Mouse (Mus musculus): Measurements from ENCODE around the gene Rnf126.
A peak's percentile ranks its signal among the peaks of the same experiment; 100 is the strongest.
"Not testable (repeated sequence)": the region's sequence is repeated elsewhere in the genome, so short reads cannot be mapped to it uniquely, and the experiment has no call there.

Gene Rnf126

GRCm38 (mm10) chr10:79767372-79768244 lies 856 bp upstream of the Rnf126 start:
- DNase-seq (ENCODE audit: extremely low read depth, low read depth) = peak; percentile 67

GRCm38 (mm10) chr10:79766001-79766507 lies 698 bp downstream of the Rnf126 start:
- DNase-seq (ENCODE audit: extremely low read depth, low read depth) = no peak

GRCm38 (mm10) chr10:79765228-79765745 lies 1.5 kb downstream of the Rnf126 start:
- DNase-seq (ENCODE audit: extremely low read depth, low read depth) = no peak

- DNase-seq (ENCODE audit: extremely low read depth, low read depth) = no peak
These were observed 2.5 kb downstream of the Rnf126 start for GRCm38 (mm10) chr10:79764234-79764633.

- DNase-seq (ENCODE audit: extremely low read depth, low read depth) = no peak
These were observed 3.9 kb downstream of the Rnf126 start for GRCm38 (mm10) chr10:79762875-79763274.

- no peak for DNase-seq (ENCODE audit: extremely low read depth, low read depth)
These were observed 6.1 kb downstream of the Rnf126 start for GRCm38 (mm10) chr10:79760603-79761143.

GRCm38 (mm10) chr10:79759675-79760074 lies 7.1 kb downstream of the Rnf126 start:
- not testable (repeated sequence) for DNase-seq (ENCODE audit: extremely low read depth, low read depth)

GRCm38 (mm10) chr10:79756660-79757059 lies 10.1 kb downstream of the Rnf126 start:
- no peak for DNase-seq (ENCODE audit: extremely low read depth, low read depth)

- DNase-seq (ENCODE audit: extremely low read depth, low read depth) = no peak
These were observed 10.9 kb downstream of the Rnf126 start for GRCm38 (mm10) chr10:79755854-79756253.

GRCm38 (mm10) chr10:79754856-79755516 lies 11.8 kb downstream of the Rnf126 start, which contains the start of gene Fgf22:
TSS of gene Fgf22 (plus strand) at chr10:79755076.
- no peak for DNase-seq (ENCODE audit: extremely low read depth, low read depth)

- DNase-seq (ENCODE audit: extremely low read depth, low read depth) = no peak
These were observed 18.3 kb downstream of the Rnf126 start for GRCm38 (mm10) chr10:79748496-79748895.

GRCm38 (mm10) chr10:79746774-79747151 lies 20.0 kb downstream of the Rnf126 start:
- no peak for DNase-seq (ENCODE audit: extremely low read depth, low read depth)

- DNase-seq (ENCODE audit: extremely low read depth, low read depth) = peak; percentile 98
These were observed 20.6 kb downstream of the Rnf126 start, which contains the start of gene Polrmt for GRCm38 (mm10) chr10:79745898-79746773. TSS of gene Polrmt (minus strand) at chr10:79746581.

GRCm38 (mm10) chr10:79745411-79745810 lies 21.3 kb downstream of the Rnf126 start:
- no peak for DNase-seq (ENCODE audit: extremely low read depth, low read depth)

- DNase-seq (ENCODE audit: extremely low read depth, low read depth) = no peak
These were observed 22.9 kb downstream of the Rnf126 start for GRCm38 (mm10) chr10:79743650-79744365.

GRCm38 (mm10) chr10:79743161-79743560 lies 23.6 kb downstream of the Rnf126 start:
- no peak for DNase-seq (ENCODE audit: extremely low read depth, low read depth)

- DNase-seq (ENCODE audit: extremely low read depth, low read depth) = no peak
These were observed 25.9 kb downstream of the Rnf126 start for GRCm38 (mm10) chr10:79740863-79741262.

- no peak for DNase-seq (ENCODE audit: extremely low read depth, low read depth)
These were observed 27.5 kb downstream of the Rnf126 start for GRCm38 (mm10) chr10:79739234-79739633.

GRCm38 (mm10) chr10:79738259-79738658 lies 28.5 kb downstream of the Rnf126 start:
- DNase-seq (ENCODE audit: extremely low read depth, low read depth) = no peak

GRCm38 (mm10) chr10:79736706-79737105 lies 30.0 kb downstream of the Rnf126 start:
- no peak for DNase-seq (ENCODE audit: extremely low read depth, low read depth)

Data from MEL-GATA-1-ER (cell line).